Mouse (Mus musculus) myocyte (in vitro differentiated cells): Measurements from ENCODE around the gene Atp1b2. TPM values are rescaled to one million over a fixed set of nuclear protein-coding genes. Genes with fewer than 3 reads are reported as not detected.

Experiments used
- H3K27me3 ChIP-seq: one replicate; pipeline ENCODE4 v1.6.1; 2011; ENCODE audit not compliant: control insufficient read depth, insufficient read depth, insufficient read length
- H3K36me3 ChIP-seq: one replicate; pipeline ENCODE4 v1.6.1; 2011; ENCODE audit not compliant: control insufficient read depth, insufficient read depth
- H3K4me2 ChIP-seq: one replicate; pipeline ENCODE4 v1.6.1; 2011; ENCODE audit warnings: low read depth, control low read depth
- H3K4me3 ChIP-seq: one replicate; pipeline ENCODE4 v1.5.1; 2011; ENCODE audit warnings: mild to moderate bottlenecking, control low read depth, moderate library complexity
- H3K79me2 ChIP-seq: one replicate; pipeline ENCODE4 v1.6.1; 2011; ENCODE audit not compliant: control insufficient read depth, insufficient read depth
- H3ac ChIP-seq: one replicate; pipeline ENCODE4 v1.6.1; 2011; ENCODE audit not compliant: control insufficient read depth, insufficient read length
- CEBPB ChIP-seq: IDR thresholded peaks from 2 replicates; pipeline ENCODE4 v1.6.1; 2011; ENCODE audit warnings: mild to moderate bottlenecking, moderate library complexity; ENCODE audit not compliant: poor library complexity, insufficient read depth, severe bottlenecking
- E2F4 ChIP-seq: IDR thresholded peaks from one replicate; pipeline ENCODE4 v1.6.1; 2011; ENCODE audit warnings: mild to moderate bottlenecking, control low read depth, moderate library complexity; ENCODE audit not compliant: insufficient read depth
- MAX ChIP-seq: IDR thresholded peaks from one replicate; pipeline ENCODE4 v1.6.1; 2011; ENCODE audit warnings: low read depth, mild to moderate bottlenecking, control low read depth
- MYOD1 ChIP-seq, 3 experiments: IDR thresholded peaks; one replicate each; pipeline ENCODE4 v1.6.1; 2011; ENCODE audit warnings: control low read depth in 2 of 3, low read depth in 2 of 3, mild to moderate bottlenecking in 2 of 3, moderate library complexity in 1 of 3; ENCODE audit not compliant: insufficient read length in 2 of 3, control insufficient read depth in 1 of 3
- MYOG ChIP-seq, 3 experiments: IDR thresholded peaks; one replicate each; pipeline ENCODE4 v1.6.1; 2011; ENCODE audit warnings: control low read depth in 2 of 3, low read depth in 2 of 3, mild to moderate bottlenecking in 2 of 3; ENCODE audit not compliant: insufficient read length in 2 of 3, control insufficient read depth in 1 of 3, insufficient read depth in 1 of 3
- POLR2A ChIP-seq: IDR thresholded peaks from one replicate; pipeline ENCODE4 v1.6.1; 2011; ENCODE audit warnings: low read depth, mild to moderate bottlenecking, control low read depth, moderate library complexity; ENCODE audit not compliant: insufficient read length
- POLR2AphosphoS2 ChIP-seq: IDR thresholded peaks from one replicate; pipeline ENCODE4 v1.6.1; 2011; ENCODE audit warnings: low read depth, control low read depth; ENCODE audit not compliant: insufficient read length
- REST ChIP-seq: IDR thresholded peaks from one replicate; pipeline ENCODE4 v1.6.1; 2011; ENCODE audit warnings: mild to moderate bottlenecking, control low read depth, moderate library complexity; ENCODE audit not compliant: insufficient read depth, insufficient read length
- SRF ChIP-seq: IDR thresholded peaks from one replicate; pipeline ENCODE4 v1.6.1; 2011; ENCODE audit warnings: low read depth; ENCODE audit not compliant: control insufficient read depth, insufficient read length
- TCF12 ChIP-seq: IDR thresholded peaks from one replicate; pipeline ENCODE4 v1.6.1; 2011; ENCODE audit warnings: mild to moderate bottlenecking, control low read depth; ENCODE audit not compliant: poor library complexity, insufficient read depth, severe bottlenecking
- TCF3 ChIP-seq: IDR thresholded peaks from one replicate; pipeline ENCODE4 v1.6.1; 2011; ENCODE audit warnings: low read depth, control low read depth; ENCODE audit not compliant: insufficient read length
- USF1 ChIP-seq: IDR thresholded peaks from one replicate; pipeline ENCODE4 v1.6.1; 2011; ENCODE audit warnings: low read depth, mild to moderate bottlenecking, control low read depth, moderate library complexity
- polyA plus RNA-seq: library from polyadenylated mRNA; unstranded; fragments of >200 nt; fragmentation: generic; extraction: Trizol; gene quantifications from one replicate; pipeline ENCODE4 v1.2.1, GENCODE M21; 2012; ENCODE audit warnings: missing spikeins

Gene Atp1b2
- polyA plus RNA-seq, 1 experiment = 6.6 TPM

DNA sequence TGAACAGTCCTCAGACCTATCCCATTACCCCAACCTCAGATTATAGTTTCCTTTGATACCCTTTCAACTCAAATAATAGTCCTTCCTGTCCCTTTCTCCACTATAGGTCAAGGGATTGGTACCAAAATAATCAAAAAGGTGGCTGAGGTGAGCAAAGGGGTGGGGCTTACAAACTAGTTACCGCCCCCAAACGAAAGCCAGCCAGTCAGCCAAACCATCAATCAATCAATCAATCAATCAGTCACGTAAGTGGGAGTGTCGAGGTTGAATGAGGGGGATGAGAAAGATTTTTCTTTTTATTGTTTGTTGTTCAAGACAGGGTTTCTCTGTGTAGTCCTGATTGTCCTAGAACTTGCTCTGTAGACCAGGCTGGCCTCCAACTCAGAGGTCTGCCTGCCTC is 17.3 kb upstream of the Atp1b2 start:
- H3K79me2 ChIP-seq = no peaks in the 10 kb centered on the region
- peak overlapping the region; percentile 55 for H3K4me3 ChIP-seq
- H3K36me3 ChIP-seq = no peaks in the 10 kb centered on the region
- no peak for TF ChIP-seq TCF12
- TF ChIP-seq POLR2A = no peak
- TF ChIP-seq REST = no peak
- TF ChIP-seq MYOD1 (IDR thresholded peaks at IDR 0.05; ENCODE audit: control insufficient read depth in 1 of 3, insufficient read length in 2 of 3, low read depth in 2 of 3) = no peak
- TF ChIP-seq MAX = no peak
- TF ChIP-seq E2F4 = no peak
- no peak for TF ChIP-seq USF1
- TF ChIP-seq SRF = no peak
- no peak for TF ChIP-seq MYOG (IDR thresholded peaks at IDR 0.05; ENCODE audit: control insufficient read depth in 1 of 3, insufficient read depth in 1 of 3, insufficient read length in 2 of 3, low read depth in 2 of 3)
- no peak for TF ChIP-seq CEBPB
- no peak for TF ChIP-seq TCF3
- TF ChIP-seq POLR2AphosphoS2 = no peak
- H3K4me2 ChIP-seq = no peak overlapping the region
- H3K27me3 ChIP-seq = peaks cover under 1% of the 10 kb centered on the region
- no peak overlapping the region for H3ac ChIP-seq

GRCm38 (mm10) chr11:69622406-69622805 is 16.7 kb upstream of the Atp1b2 start:
- Histone ChIP-seq H3K4me2 (peak overlapping the region; percentile 91), H3K4me3 (peak overlapping the region; percentile 55), H3K36me3 (no peaks in the 10 kb centered on the region), H3K79me2 (no peaks in the 10 kb centered on the region), H3K27me3 (peaks cover 7% of the 10 kb centered on the region), H3ac (peak overlapping the region; percentile 24)
- no peak for TF ChIP-seq REST
- no peak for TF ChIP-seq CEBPB
- TF ChIP-seq TCF12 = no peak
- TF ChIP-seq POLR2AphosphoS2 = no peak
- TF ChIP-seq E2F4 = no peak
- no peak for TF ChIP-seq MYOD1 (IDR thresholded peaks at IDR 0.05; ENCODE audit: control insufficient read depth in 1 of 3, insufficient read length in 2 of 3, low read depth in 2 of 3)
- TF ChIP-seq SRF = no peak
- no peak for TF ChIP-seq MAX

- peak within 1 kb of the TSS; percentile 91 for H3K4me2 ChIP-seq
- H3K27me3 ChIP-seq = peaks cover 7% of the 10 kb centered on the region
- H3K79me2 ChIP-seq = no peaks in the 10 kb centered on the region
- peak within 1 kb of the TSS; percentile 24 for H3ac ChIP-seq
- peak within 1 kb of the TSS; percentile 55 for H3K4me3 ChIP-seq
- H3K36me3 ChIP-seq = no peaks in the 10 kb centered on the region
- peak; percentile 31 for TF ChIP-seq POLR2A
- no peak for TF ChIP-seq MYOD1 (IDR thresholded peaks at IDR 0.05; ENCODE audit: control insufficient read depth in 1 of 3, insufficient read length in 2 of 3, low read depth in 2 of 3)
- no peak for TF ChIP-seq SRF
- no peak for TF ChIP-seq CEBPB
- TF ChIP-seq TCF3 = no peak
- no peak for TF ChIP-seq MAX
- no peak for TF ChIP-seq MYOG (IDR thresholded peaks at IDR 0.05; ENCODE audit: control insufficient read depth in 1 of 3, insufficient read depth in 1 of 3, insufficient read length in 2 of 3, low read depth in 2 of 3)
- no peak for TF ChIP-seq E2F4
- no peak for TF ChIP-seq TCF12
Observed at GRCm38 (mm10) chr11:69621571-69622268, 16.0 kb upstream of the Atp1b2 start, which contains the start of gene Sat2. Gene Sat2, plus strand, starts transcription at chr11:69622024.

DNA sequence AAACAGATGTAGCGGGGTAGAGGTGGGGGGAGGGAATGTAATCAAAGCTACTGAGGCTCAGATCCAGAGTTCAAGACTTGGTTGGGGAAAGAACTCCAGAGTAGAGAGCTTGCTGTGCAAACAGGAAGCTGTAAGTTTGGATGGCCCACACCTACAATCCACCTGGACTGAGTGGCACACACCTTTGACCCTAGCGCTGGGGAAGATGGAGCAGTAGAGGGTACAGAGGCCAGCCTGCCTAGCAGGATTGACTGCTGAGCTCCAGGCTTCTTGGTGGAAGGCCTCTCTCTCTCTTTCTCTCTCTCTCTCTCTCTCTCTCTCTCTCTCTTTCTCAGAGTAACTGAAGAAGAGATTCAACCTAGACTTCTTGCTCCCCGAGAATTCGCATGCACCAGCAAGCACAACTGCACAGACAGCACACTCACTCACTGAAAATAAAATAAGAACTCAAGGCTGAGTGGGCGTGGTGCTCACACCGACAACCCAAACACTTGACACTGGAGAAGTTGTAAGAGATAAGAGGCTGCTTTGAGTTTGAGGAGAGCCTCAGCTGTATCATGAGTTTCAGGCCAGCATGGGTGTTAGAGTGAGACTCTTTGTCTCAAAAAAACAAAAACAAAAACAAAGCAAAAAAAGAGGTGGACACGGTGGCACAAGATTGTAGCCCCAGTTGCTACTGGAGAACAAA is 14.8 kb upstream of the Atp1b2 start:
- H3K4me3 ChIP-seq = no peak overlapping the region

More for the DNA sequence above, 14.8 kb upstream of the Atp1b2 start:
- Histone ChIP-seq H3K79me2 (no peaks in the 10 kb centered on the region), H3K4me2 (no peak overlapping the region), H3K36me3 (no peaks in the 10 kb centered on the region), H3K27me3 (peaks cover 7% of the 10 kb centered on the region), H3ac (no peak overlapping the region)
- no peak for TF ChIP-seq MAX
- no peak for TF ChIP-seq USF1
- TF ChIP-seq REST = no peak
- no peak for TF ChIP-seq CEBPB
- TF ChIP-seq TCF3 = no peak
- no peak for TF ChIP-seq MYOD1 (IDR thresholded peaks at IDR 0.05; ENCODE audit: control insufficient read depth in 1 of 3, insufficient read length in 2 of 3, low read depth in 2 of 3)
- TF ChIP-seq SRF = no peak
- no peak for TF ChIP-seq MYOG (IDR thresholded peaks at IDR 0.05; ENCODE audit: control insufficient read depth in 1 of 3, insufficient read depth in 1 of 3, insufficient read length in 2 of 3, low read depth in 2 of 3)
- TF ChIP-seq E2F4 = no peak
- TF ChIP-seq POLR2A = no peak
- TF ChIP-seq TCF12 = no peak
- TF ChIP-seq POLR2AphosphoS2 = no peak
